Mouse (Mus musculus): ENCODE data around the gene Gimap3.

Gimap3 gene

DNA sequence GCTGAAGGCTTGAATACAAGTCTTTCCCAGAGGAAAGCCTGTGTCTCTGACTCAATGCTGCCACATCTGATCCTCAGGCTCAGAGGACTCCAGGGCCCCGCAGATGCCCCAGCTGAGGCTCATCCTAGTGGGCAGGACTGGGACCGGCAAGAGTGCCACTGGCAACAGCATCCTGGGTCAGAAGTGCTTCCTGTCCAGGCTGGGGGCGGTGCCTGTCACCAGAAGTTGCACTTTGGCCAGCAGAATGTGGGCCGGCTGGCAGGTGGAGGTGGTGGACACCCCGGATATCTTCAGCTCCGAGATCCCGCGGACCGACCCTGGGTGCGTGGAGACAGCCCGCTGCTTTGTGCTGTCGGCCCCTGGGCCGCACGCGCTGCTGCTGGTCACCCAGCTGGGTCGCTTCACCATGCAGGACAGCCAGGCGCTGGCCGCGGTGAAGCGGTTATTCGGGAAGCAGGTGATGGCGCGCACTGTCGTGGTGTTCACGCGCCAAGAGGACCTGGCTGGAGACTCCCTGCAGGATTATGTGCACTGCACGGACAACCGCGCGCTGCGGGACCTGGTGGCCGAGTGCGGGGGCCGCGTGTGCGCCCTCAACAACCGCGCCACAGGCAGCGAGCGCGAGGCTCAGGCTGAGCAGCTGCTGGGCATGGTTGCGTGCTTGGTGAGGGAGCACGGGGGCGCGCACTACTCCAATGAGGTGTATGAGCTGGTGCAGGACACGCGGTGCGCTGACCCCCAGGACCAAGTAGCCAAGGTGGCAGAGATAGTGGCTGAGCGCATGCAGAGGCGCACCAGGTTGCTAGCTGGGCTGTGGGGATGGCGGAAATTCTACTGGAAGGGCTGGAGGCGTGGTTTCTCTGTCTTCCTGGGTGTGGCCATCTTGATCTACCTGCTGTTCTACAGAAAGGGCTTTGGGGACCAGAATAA is 28.0 kb downstream of the Gimap3 start:
- DNase-seq (ENCODE audit: low spot score): no peak

GRCm38 (mm10) chr6:48741711-48742206 is 28.9 kb downstream of the Gimap3 start:
- no peak for DNase-seq (ENCODE audit: low spot score)

- DNase-seq (ENCODE audit: low spot score): no peak
Measured at GRCm38 (mm10) chr6:48741273-48741672, 29.4 kb downstream of the Gimap3 start.

DNA sequence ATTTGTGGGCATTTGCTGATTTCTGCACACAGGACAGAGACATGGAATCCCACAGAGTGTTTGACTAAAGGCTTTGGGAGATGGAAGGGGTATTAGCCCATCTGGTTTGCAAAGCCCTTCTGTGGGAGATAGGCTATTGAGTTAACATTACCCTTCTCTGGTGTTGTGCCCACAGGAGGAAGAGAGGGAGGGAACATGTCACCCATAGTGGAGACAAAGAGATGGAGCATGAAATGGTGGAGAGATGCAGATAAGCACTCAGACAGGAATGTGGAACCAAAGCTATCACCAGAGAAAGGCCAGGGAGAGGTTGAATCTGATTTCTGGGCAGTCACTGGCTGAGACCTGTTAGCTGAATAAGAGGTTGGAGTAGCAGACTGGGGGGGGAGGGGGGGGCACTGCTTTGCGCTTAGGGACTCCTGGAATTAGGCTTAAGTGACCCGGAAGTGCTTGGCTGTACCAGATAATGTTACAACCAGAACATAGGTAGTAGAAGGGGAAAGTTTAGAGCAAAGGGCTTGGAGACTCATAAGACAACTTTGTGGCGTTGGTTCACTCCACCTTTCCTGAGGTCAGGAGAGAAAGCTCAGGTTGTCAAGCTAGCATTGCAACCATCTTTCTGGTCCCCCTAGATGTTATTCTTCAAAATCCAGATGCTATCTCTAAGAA is 30.0 kb downstream of the Gimap3 start:
- DNase-seq (ENCODE audit: low spot score): no peak

- no peak for DNase-seq (ENCODE audit: low spot score)
Measured at GRCm38 (mm10) chr6:48739780-48740055, 30.9 kb downstream of the Gimap3 start.

GRCm38 (mm10) chr6:48738961-48739779 is 31.5 kb downstream of the Gimap3 start, which contains the start of gene Gimap1:
TSS of gene Gimap1 (plus strand) at chr6:48739054.
- DNase-seq (ENCODE audit: low spot score): no peak

GRCm38 (mm10) chr6:48737688-48738087 is 33.0 kb downstream of the Gimap3 start:
- no peak for DNase-seq (ENCODE audit: low spot score)

DNA sequence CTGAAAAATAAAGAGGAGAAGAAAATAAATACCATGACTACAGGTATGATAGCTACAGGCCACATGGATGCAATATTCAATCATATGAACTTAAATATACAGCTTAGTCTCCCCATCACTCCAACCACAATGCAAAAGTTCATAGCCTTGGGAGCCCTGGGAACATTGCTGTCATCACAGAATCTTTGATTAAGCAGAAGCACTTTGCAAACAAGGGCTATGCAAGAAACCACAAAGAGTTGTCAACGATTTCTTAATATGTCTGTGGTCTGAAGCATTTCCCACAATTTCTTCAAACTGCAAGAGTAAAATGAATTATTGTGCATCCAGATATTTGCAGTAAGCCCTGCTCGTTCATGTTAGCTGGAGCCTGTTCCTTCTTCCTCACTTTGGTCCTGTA is 33.6 kb downstream of the Gimap3 start:
- DNase-seq (ENCODE audit: low spot score): no peak

DNA sequence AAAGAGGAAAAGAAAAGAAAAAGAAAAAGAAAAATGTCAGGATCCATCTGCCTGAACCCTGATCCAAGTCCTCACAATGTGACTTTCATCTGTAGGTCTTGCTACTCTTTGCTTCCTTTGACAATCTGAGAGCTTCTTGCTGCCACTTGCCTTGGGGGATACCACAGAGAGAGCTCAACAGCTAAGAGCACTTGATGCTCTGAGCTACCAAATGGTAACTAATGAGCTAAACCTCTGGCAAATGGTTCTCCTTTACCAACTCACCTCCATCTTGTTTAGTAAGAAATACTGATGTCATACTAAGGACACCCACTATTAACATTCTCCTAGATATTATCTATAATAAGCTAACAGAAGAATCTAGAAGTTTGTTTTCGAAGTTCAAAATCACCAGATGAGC is 37.0 kb downstream of the Gimap3 start:
- DNase-seq (ENCODE audit: low spot score): no peak

DNA sequence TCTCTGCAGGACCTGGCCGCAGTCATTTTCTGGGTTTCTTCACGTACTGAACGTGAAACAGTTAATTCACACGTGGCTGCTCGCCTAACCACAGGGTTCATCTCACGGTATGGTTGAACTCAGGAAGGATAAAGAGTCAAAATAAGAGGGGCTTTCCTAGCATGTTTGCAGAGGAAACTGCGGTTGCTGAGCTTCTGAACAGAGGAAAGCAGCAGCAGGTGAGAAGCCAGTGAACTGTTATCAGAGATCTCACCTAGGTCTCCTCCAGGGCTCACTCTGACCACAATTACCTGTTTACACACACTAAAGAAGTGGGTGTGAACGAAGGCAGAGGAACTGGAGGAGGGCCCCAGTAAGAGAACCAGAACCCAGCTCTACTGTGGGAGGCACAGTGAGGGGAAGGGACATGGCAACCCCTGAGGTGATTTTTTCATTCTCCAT is 37.8 kb downstream of the Gimap3 start:
- no peak for DNase-seq (ENCODE audit: low spot score)

- DNase-seq (ENCODE audit: low spot score): no peak
Measured at GRCm38 (mm10) chr6:48727761-48728160, 42.9 kb downstream of the Gimap3 start.

DNA sequence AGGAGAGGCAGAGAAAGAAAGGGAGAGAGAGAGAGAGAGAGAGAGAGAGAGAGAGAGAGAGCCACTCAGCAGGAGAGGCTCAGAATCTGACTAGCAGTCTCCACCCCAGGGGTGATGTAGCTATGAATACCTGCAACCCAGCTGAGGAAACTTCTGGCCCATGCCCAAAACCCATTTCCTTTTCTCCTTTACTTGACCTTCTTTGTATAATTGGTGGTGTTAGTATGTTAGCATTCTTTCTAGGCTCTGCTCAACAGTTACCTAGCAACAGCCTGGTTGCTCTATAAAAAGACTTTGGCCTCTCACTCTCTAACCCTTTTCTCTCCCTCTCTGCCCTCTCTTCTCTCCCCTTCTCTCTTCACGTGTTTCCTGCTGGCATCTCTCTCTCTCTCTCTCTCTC is 45.2 kb downstream of the Gimap3 start:
- DNase-seq (ENCODE audit: low spot score): no peak

DNA sequence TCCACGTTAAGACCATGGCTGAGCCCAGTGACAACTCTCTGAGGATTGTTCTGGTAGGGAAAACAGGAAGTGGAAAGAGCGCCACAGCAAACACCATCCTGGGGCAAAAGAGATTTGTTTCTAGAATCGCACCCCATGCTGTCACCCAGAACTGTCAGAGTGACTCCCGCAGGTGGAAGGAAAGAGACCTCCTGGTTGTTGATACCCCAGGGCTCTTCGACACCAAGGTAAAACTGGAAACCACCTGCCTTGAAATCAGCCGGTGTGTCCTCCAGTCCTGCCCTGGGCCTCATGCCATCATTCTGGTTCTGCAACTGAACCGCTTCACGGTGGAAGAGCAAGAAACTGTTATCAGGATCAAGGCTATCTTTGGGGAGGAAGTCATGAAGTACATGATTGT is 47.2 kb downstream of the Gimap3 start:
- no peak for DNase-seq (ENCODE audit: low spot score)

- DNase-seq (ENCODE audit: low spot score): no peak
Measured at GRCm38 (mm10) chr6:48720326-48720725, 50.3 kb downstream of the Gimap3 start.

- no peak for DNase-seq (ENCODE audit: low spot score)
Measured at GRCm38 (mm10) chr6:48718455-48718854, 52.2 kb downstream of the Gimap3 start, which contains the start of the genes Gm28053 and Gimap7. TSS of gene Gm28053 (plus strand) at chr6:48718607. TSS of gene Gimap7 (plus strand) at chr6:48718621.

Data from ovary, postnatal 36 days (tissue).